Mouse (Mus musculus) liver, embryonic 15.5 days (tissue): ENCODE results near the gene Gm37240. TPM values are rescaled to one million over a fixed set of nuclear protein-coding genes. Genes with fewer than 3 reads are reported as not detected.

ENCODE experiments used
- ATAC-seq: fragments of 200-750 bp; cut with Nextera tagmentation; 2 replicates; pipeline ENCODE4 v1.8.0; 2017; ENCODE audit warnings: moderate number of reproducible peaks, mild to moderate bottlenecking, moderate library complexity; ENCODE audit not compliant: insufficient read depth
- H3K27ac ChIP-seq: fragments of 300-500 bp; sonication (generic); replicated peaks from 2 replicates; pipeline ENCODE4 v1.5.1; 2015; ENCODE audit warnings: mild to moderate bottlenecking, inconsistent platforms
- H3K27me3 ChIP-seq: fragments of 300-500 bp; sonication (generic); 2 replicates; pipeline ENCODE4 v1.6.1; 2015; ENCODE audit warnings: mild to moderate bottlenecking, inconsistent platforms
- H3K36me3 ChIP-seq: fragments of 300-500 bp; sonication (generic); replicated peaks from 2 replicates; pipeline ENCODE4 v1.6.1; 2015; ENCODE audit warnings: moderate library complexity, mild to moderate bottlenecking, inconsistent platforms
- H3K4me1 ChIP-seq: fragments of 300-500 bp; sonication (generic); replicated peaks from 2 replicates; pipeline ENCODE4 v1.6.1; 2015; ENCODE audit warnings: inconsistent platforms
- H3K4me2 ChIP-seq: fragments of 300-500 bp; sonication (generic); 2 replicates; pipeline ENCODE4 v1.6.1; 2015; ENCODE audit warnings: moderate library complexity, mild to moderate bottlenecking, inconsistent platforms
- H3K4me3 ChIP-seq: fragments of 300-500 bp; sonication (generic); replicated peaks from 2 replicates; pipeline ENCODE4 v1.5.1; 2015; ENCODE audit warnings: mild to moderate bottlenecking, inconsistent platforms
- H3K9ac ChIP-seq: fragments of 300-500 bp; sonication (generic); 2 replicates; pipeline ENCODE4 v1.6.1; 2015; ENCODE audit warnings: moderate library complexity, mild to moderate bottlenecking, inconsistent platforms
- H3K9me3 ChIP-seq: fragments of 300-500 bp; sonication (generic); replicated peaks from 2 replicates; pipeline ENCODE4 v1.6.1; 2016; ENCODE audit warnings: inconsistent platforms
- WGBS: fragments of 180-500 bp; shearing (Covaris S2); methylation state at CpG from one replicate; pipeline ENCODE4 v1.1.7; 2015; ENCODE audit warnings: mixed read lengths; ENCODE audit not compliant: insufficient replicate concordance; 5-methylcytosine and 5-hydroxymethylcytosine counted together
- polyA plus RNA-seq: library from polyadenylated mRNA; unstranded; fragments of >200 nt; fragmentation: Nextera tagmentation; extraction: Ambion mirVana; gene quantifications from 2 replicates; pipeline ENCODE4 v1.2.1, GENCODE M21; 2015

Gm37240 gene
- polyA plus RNA-seq, 1 experiment from 2014 or later: 0.24 TPM

- WGBS: 50% methylated on average over 2 of the region's 2 CpGs
- H3K4me3 ChIP-seq: no peak overlapping the region
Observed at GRCm38 (mm10) chr3:85391111-85391510, 496.2 kb downstream of the Gm37240 start.

GRCm38 (mm10) chr3:85385371-85385770, 501.9 kb downstream of the Gm37240 start:
- Histone ChIP-seq H3K36me3 (no peaks in the 10 kb centered on the region), H3K9ac (no peak overlapping the region), H3K9me3 (no peaks in the 10 kb centered on the region), H3K4me1 (no peaks in the 10 kb centered on the region), H3K27ac (no peak overlapping the region), H3K4me2 (no peak overlapping the region), H3K27me3 (no peaks in the 10 kb centered on the region), H3K4me3 (no peak overlapping the region)
- ATAC-seq: no peak

More at GRCm38 (mm10) chr3:85391111-85391510, 496.2 kb downstream of the Gm37240 start:
- Histone ChIP-seq H3K9me3 (0 out of 2 replicates have a peak, but pooled peaks cover 5% of the 10 kb centered on the region), H3K4me2 (no peak overlapping the region), H3K9ac (no peak overlapping the region), H3K27me3 (no peaks in the 10 kb centered on the region), H3K4me1 (no peaks in the 10 kb centered on the region), H3K36me3 (no peaks in the 10 kb centered on the region), H3K27ac (no peak overlapping the region)
- no peak for ATAC-seq

- H3K27ac ChIP-seq: no peak overlapping the region
- no peaks in the 10 kb centered on the region for H3K9me3 ChIP-seq
- ATAC-seq: no peak
- no peaks in the 10 kb centered on the region for H3K4me1 ChIP-seq
- H3K27me3 ChIP-seq: no peaks in the 10 kb centered on the region
- no peak overlapping the region for H3K4me2 ChIP-seq
- H3K36me3 ChIP-seq: no peaks in the 10 kb centered on the region
- H3K4me3 ChIP-seq: no peak overlapping the region
- no peak overlapping the region for H3K9ac ChIP-seq
- 64% methylated on average over 3 of the region's 3 CpGs for WGBS
Observed at GRCm38 (mm10) chr3:85383330-85383729, 504.0 kb downstream of the Gm37240 start.

- Histone ChIP-seq H3K9me3 (no peaks in the 10 kb centered on the region), H3K36me3 (no peaks in the 10 kb centered on the region), H3K4me3 (no peak overlapping the region), H3K4me2 (no peak overlapping the region), H3K9ac (no peak overlapping the region), H3K4me1 (no peaks in the 10 kb centered on the region), H3K27me3 (no peaks in the 10 kb centered on the region), H3K27ac (no peak overlapping the region)
- no peak for ATAC-seq
- 58% methylated on average over 16 of the region's 16 CpGs for WGBS
Observed at GRCm38 (mm10) chr3:85378703-85379395, 508.5 kb downstream of the Gm37240 start.

- Histone ChIP-seq H3K4me1 (no peaks in the 10 kb centered on the region), H3K4me3 (no peak overlapping the region), H3K27ac (no peak overlapping the region), H3K36me3 (no peaks in the 10 kb centered on the region), H3K9me3 (no peaks in the 10 kb centered on the region), H3K9ac (no peak overlapping the region), H3K27me3 (no peaks in the 10 kb centered on the region), H3K4me2 (no peak overlapping the region)
- ATAC-seq: no peak
- 52% methylated on average over 13 of the region's 13 CpGs for WGBS
Observed at GRCm38 (mm10) chr3:85377946-85378702, 509.2 kb downstream of the Gm37240 start.

- Histone ChIP-seq H3K36me3 (no peaks in the 10 kb centered on the region), H3K27ac (no peak overlapping the region), H3K4me1 (no peaks in the 10 kb centered on the region), H3K4me3 (no peak overlapping the region), H3K9me3 (no peaks in the 10 kb centered on the region), H3K27me3 (no peaks in the 10 kb centered on the region), H3K9ac (no peak overlapping the region), H3K4me2 (no peak overlapping the region)
- WGBS: 72% methylated on average over 3 of the region's 3 CpGs
- no peak for ATAC-seq
Observed at GRCm38 (mm10) chr3:85377505-85377904, 509.8 kb downstream of the Gm37240 start.

GRCm38 (mm10) chr3:85376541-85376940, 510.8 kb downstream of the Gm37240 start:
- Histone ChIP-seq H3K9me3 (no peaks in the 10 kb centered on the region), H3K4me2 (no peak overlapping the region), H3K36me3 (no peaks in the 10 kb centered on the region), H3K4me1 (no peaks in the 10 kb centered on the region), H3K9ac (no peak overlapping the region), H3K4me3 (no peak overlapping the region), H3K27me3 (no peaks in the 10 kb centered on the region), H3K27ac (no peak overlapping the region)
- WGBS: 69% methylated on average over 2 of the region's 2 CpGs
- no peak for ATAC-seq

GRCm38 (mm10) chr3:85373039-85373438, 514.3 kb downstream of the Gm37240 start:
- no peak for ATAC-seq
- H3K4me1 ChIP-seq: no peaks in the 10 kb centered on the region
- no peak overlapping the region for H3K4me2 ChIP-seq
- no peak overlapping the region for H3K4me3 ChIP-seq
- no peaks in the 10 kb centered on the region for H3K27me3 ChIP-seq
- no peak overlapping the region for H3K9ac ChIP-seq
- H3K9me3 ChIP-seq: no peaks in the 10 kb centered on the region
- 13% methylated on average over 3 of the region's 3 CpGs for WGBS
- H3K27ac ChIP-seq: no peak overlapping the region
- no peaks in the 10 kb centered on the region for H3K36me3 ChIP-seq

- no peak overlapping the region for H3K4me2 ChIP-seq
- no peaks in the 10 kb centered on the region for H3K27me3 ChIP-seq
- H3K4me1 ChIP-seq: no peaks in the 10 kb centered on the region
- no peaks in the 10 kb centered on the region for H3K9me3 ChIP-seq
- H3K36me3 ChIP-seq: no peaks in the 10 kb centered on the region
- 77% methylated on average over 9 of the region's 10 CpGs for WGBS
- H3K4me3 ChIP-seq: no peak overlapping the region
- H3K27ac ChIP-seq: no peak overlapping the region
- no peak for ATAC-seq
- H3K9ac ChIP-seq: no peak overlapping the region
Observed at GRCm38 (mm10) chr3:85369847-85370246, 517.5 kb downstream of the Gm37240 start.

GRCm38 (mm10) chr3:85369157-85369556, 518.2 kb downstream of the Gm37240 start:
- H3K9ac ChIP-seq: no peak overlapping the region
- no peaks in the 10 kb centered on the region for H3K27me3 ChIP-seq
- H3K4me1 ChIP-seq: no peaks in the 10 kb centered on the region
- ATAC-seq: no peak
- H3K4me2 ChIP-seq: no peak overlapping the region
- no peak overlapping the region for H3K27ac ChIP-seq
- H3K9me3 ChIP-seq: no peaks in the 10 kb centered on the region
- H3K36me3 ChIP-seq: no peaks in the 10 kb centered on the region
- WGBS: 70% methylated on average over 5 of the region's 5 CpGs
- H3K4me3 ChIP-seq: no peak overlapping the region

GRCm38 (mm10) chr3:85368354-85369120, 518.8 kb downstream of the Gm37240 start:
- Histone ChIP-seq H3K4me3 (no peak overlapping the region), H3K4me2 (no peak overlapping the region), H3K4me1 (no peaks in the 10 kb centered on the region), H3K27me3 (no peaks in the 10 kb centered on the region), H3K27ac (no peak overlapping the region), H3K36me3 (no peaks in the 10 kb centered on the region), H3K9me3 (no peaks in the 10 kb centered on the region), H3K9ac (no peak overlapping the region)
- WGBS: 67% methylated on average over 16 of the region's 16 CpGs
- ATAC-seq: no peak
